Mouse (Mus musculus) neural tube, embryonic 14.5 days (tissue): ENCODE results near the gene Ano9. TPM values are rescaled to one million over a fixed set of nuclear protein-coding genes. Genes with fewer than 3 reads are reported as not detected.

Experiments
- ATAC-seq: fragments of 200-750 bp; cut with Nextera tagmentation; 2 replicates; pipeline ENCODE4 v1.8.0; 2017; ENCODE audit warnings: low read depth, mild to moderate bottlenecking, moderate TSS enrichment, moderate library complexity
- H3K27ac ChIP-seq: fragments of 300-500 bp; sonication (generic); 2 replicates; pipeline ENCODE4 v1.5.1; 2014; ENCODE audit warnings: low read depth, mild to moderate bottlenecking, control low read depth, low read length, moderate library complexity, mixed read lengths
- H3K27me3 ChIP-seq: fragments of 300-500 bp; sonication (generic); 2 replicates; pipeline ENCODE4 v1.6.1; 2014; ENCODE audit warnings: low read length; ENCODE audit not compliant: control insufficient read depth, insufficient read depth
- H3K36me3 ChIP-seq: fragments of 300-500 bp; sonication (generic); 2 replicates; pipeline ENCODE4 v1.6.1; 2014; ENCODE audit warnings: low read length, mixed read lengths; ENCODE audit not compliant: control insufficient read depth, insufficient read depth
- H3K4me1 ChIP-seq: fragments of 300-500 bp; sonication (generic); 2 replicates; pipeline ENCODE4 v1.6.1; 2014; ENCODE audit warnings: low read length; ENCODE audit not compliant: control insufficient read depth, insufficient read depth
- H3K4me2 ChIP-seq: fragments of 300-500 bp; sonication (generic); 2 replicates; pipeline ENCODE4 v1.6.1; 2014; ENCODE audit warnings: mild to moderate bottlenecking, low read depth, low read length, control low read depth
- H3K4me3 ChIP-seq: fragments of 300-500 bp; sonication (generic); 2 replicates; pipeline ENCODE4 v1.5.1; 2014; ENCODE audit warnings: low read depth, low read length, control low read depth, mixed read lengths
- H3K9ac ChIP-seq: fragments of 300-500 bp; sonication (generic); replicated peaks from 2 replicates; pipeline ENCODE4 v1.6.1; 2014; ENCODE audit warnings: low read depth, mild to moderate bottlenecking, control low read depth, low read length, mixed read lengths
- H3K9me3 ChIP-seq: fragments of 300-500 bp; sonication (generic); 2 replicates; pipeline ENCODE4 v1.6.1; 2016; ENCODE audit warnings: low read length; ENCODE audit not compliant: control insufficient read depth
- WGBS: fragments of 180-500 bp; shearing (Covaris S2); extraction: QIAGEN DNeasy Blood & Tissue Kit; methylation state at CpG from one replicate; pipeline ENCODE4 v1.1.7; 2014; 5-methylcytosine and 5-hydroxymethylcytosine counted together
- polyA plus RNA-seq: library from polyadenylated mRNA; unstranded; fragments of >200 nt; fragmentation: Nextera tagmentation; extraction: Ambion mirVana; gene quantifications from 2 replicates; pipeline ENCODE4 v1.2.1, GENCODE M21; 2014

Gene Ano9
- 0.14 and 0.63 TPM in 2 replicates for polyA plus RNA-seq

GRCm38 (mm10) chr7:141117636-141118035 lies at the start of gene Ano9:
Gene Ano9 (minus strand): TSS chr7:141117806.
- no peaks in the 10 kb centered on the region for H3K9me3 ChIP-seq
- no peak within 1 kb of the TSS for H3K27ac ChIP-seq
- no peak within 1 kb of the TSS for H3K4me2 ChIP-seq
- H3K36me3 ChIP-seq = no peaks in the 10 kb centered on the region
- no peaks in the 10 kb centered on the region for H3K27me3 ChIP-seq
- WGBS = 16% methylated on average over 9 of the region's 9 CpGs
- no peaks in the 10 kb centered on the region for H3K4me1 ChIP-seq
- no peak within 1 kb of the TSS for H3K4me3 ChIP-seq
- H3K9ac ChIP-seq = no peak within 1 kb of the TSS
- no peak for ATAC-seq

GRCm38 (mm10) chr7:141164850-141165249 lies 47.2 kb upstream of the Ano9 start:
- 91% methylated on average over 6 of the region's 6 CpGs for WGBS
- Histone ChIP-seq H3K4me1 (no peaks in the 10 kb centered on the region), H3K9ac (no peak overlapping the region), H3K27ac (no peak overlapping the region), H3K36me3 (peaks cover 21% of the 10 kb centered on the region; the same call in 1 of the 2 replicates), H3K4me3 (no peak overlapping the region), H3K9me3 (no peaks in the 10 kb centered on the region), H3K27me3 (no peaks in the 10 kb centered on the region), H3K4me2 (no peak overlapping the region)
- ATAC-seq = no peak

- H3K9me3 ChIP-seq = no peaks in the 10 kb centered on the region
- H3K27me3 ChIP-seq = no peaks in the 10 kb centered on the region
- no peak overlapping the region for H3K9ac ChIP-seq
- WGBS = 92% methylated on average over 7 of the region's 7 CpGs
- no peak for ATAC-seq
- no peak overlapping the region for H3K27ac ChIP-seq
- H3K4me2 ChIP-seq = no peak overlapping the region
- peaks cover 21% of the 10 kb centered on the region; the same call in 1 of the 2 replicates for H3K36me3 ChIP-seq
- no peaks in the 10 kb centered on the region for H3K4me1 ChIP-seq
- no peak overlapping the region for H3K4me3 ChIP-seq
These were observed 46.8 kb upstream of the Ano9 start for GRCm38 (mm10) chr7:141164397-141164796.

- no peaks in the 10 kb centered on the region for H3K9me3 ChIP-seq
- H3K9ac ChIP-seq = no peak overlapping the region
- no peak for ATAC-seq
- H3K36me3 ChIP-seq = peaks cover 30% of the 10 kb centered on the region
- WGBS = 86% methylated on average over 9 of the region's 9 CpGs
- H3K4me3 ChIP-seq = no peak overlapping the region
- no peaks in the 10 kb centered on the region for H3K4me1 ChIP-seq
- H3K4me2 ChIP-seq = no peak overlapping the region
- H3K27ac ChIP-seq = no peak overlapping the region
- H3K27me3 ChIP-seq = no peaks in the 10 kb centered on the region
These were observed 37.8 kb upstream of the Ano9 start for GRCm38 (mm10) chr7:141155362-141155761.

GRCm38 (mm10) chr7:141148639-141149038 lies 31.0 kb upstream of the Ano9 start:
- Histone ChIP-seq H3K36me3 (peaks cover 20% of the 10 kb centered on the region), H3K9me3 (no peaks in the 10 kb centered on the region), H3K9ac (no peak overlapping the region), H3K27ac (no peak overlapping the region), H3K27me3 (no peaks in the 10 kb centered on the region), H3K4me2 (no peak overlapping the region), H3K4me3 (no peak overlapping the region), H3K4me1 (no peaks in the 10 kb centered on the region)
- WGBS = 84% methylated on average over 4 of the region's 4 CpGs
- no peak for ATAC-seq

- H3K9ac ChIP-seq = no peak overlapping the region
- no peaks in the 10 kb centered on the region for H3K9me3 ChIP-seq
- H3K4me1 ChIP-seq = no peaks in the 10 kb centered on the region
- H3K4me3 ChIP-seq = no peak overlapping the region
- no peak overlapping the region for H3K27ac ChIP-seq
- no peak overlapping the region for H3K4me2 ChIP-seq
- H3K27me3 ChIP-seq = no peaks in the 10 kb centered on the region
- WGBS = 75% methylated on average over 6 of the region's 6 CpGs
- ATAC-seq = no peak
- H3K36me3 ChIP-seq = peaks cover 14% of the 10 kb centered on the region
These were observed 29.4 kb upstream of the Ano9 start for GRCm38 (mm10) chr7:141147044-141147443.

GRCm38 (mm10) chr7:141146043-141146595 lies 28.5 kb upstream of the Ano9 start:
- Histone ChIP-seq H3K27me3 (no peaks in the 10 kb centered on the region), H3K4me2 (no peak overlapping the region), H3K4me3 (no peak overlapping the region), H3K9me3 (no peaks in the 10 kb centered on the region), H3K36me3 (peaks cover 10% of the 10 kb centered on the region; the same call in 1 of the 2 replicates), H3K9ac (no peak overlapping the region), H3K4me1 (no peaks in the 10 kb centered on the region), H3K27ac (no peak overlapping the region)
- WGBS = 96% methylated on average over 12 of the region's 12 CpGs
- ATAC-seq = no peak

GRCm38 (mm10) chr7:141145403-141145802 lies 27.8 kb upstream of the Ano9 start:
- no peaks in the 10 kb centered on the region for H3K9me3 ChIP-seq
- no peaks in the 10 kb centered on the region for H3K4me1 ChIP-seq
- 76% methylated on average over 1 of the region's 1 CpGs for WGBS
- no peak overlapping the region for H3K4me3 ChIP-seq
- peaks cover 10% of the 10 kb centered on the region; the same call in 1 of the 2 replicates for H3K36me3 ChIP-seq
- H3K4me2 ChIP-seq = no peak overlapping the region
- no peak for ATAC-seq
- no peak overlapping the region for H3K9ac ChIP-seq
- H3K27ac ChIP-seq = no peak overlapping the region
- no peaks in the 10 kb centered on the region for H3K27me3 ChIP-seq

- Histone ChIP-seq H3K27me3 (no peaks in the 10 kb centered on the region), H3K4me1 (no peaks in the 10 kb centered on the region), H3K27ac (no peak overlapping the region), H3K4me2 (no peak overlapping the region), H3K4me3 (no peak overlapping the region), H3K9ac (no peak overlapping the region), H3K36me3 (peaks cover 12% of the 10 kb centered on the region; the same call in 1 of the 2 replicates), H3K9me3 (no peaks in the 10 kb centered on the region)
- no peak for ATAC-seq
- WGBS = 90% methylated on average over 3 of the region's 3 CpGs
These were observed 27.0 kb upstream of the Ano9 start for GRCm38 (mm10) chr7:141144650-141145049.
